Mouse (Mus musculus) erythroblast, embryonic 14.5 days (primary cell): ENCODE measurements at regions not wholly inside any gene's neighbourhood (a gene's known extent, or its start where the extent isn't known, plus 50 kb on each side); places are given as distances from the start of the nearest gene placed in this dataset.

Experiments
- GATA1 ChIP-seq: IDR thresholded peaks from 2 replicates; pipeline ENCODE4 v1.6.1; 2012; ENCODE audit warnings: low read length, inconsistent platforms, mixed read lengths
- TAL1 ChIP-seq: IDR thresholded peaks from 3 replicates; pipeline ENCODE4 v1.6.1; 2012; ENCODE audit warnings: low read length, inconsistent platforms, mixed read lengths

- TF ChIP-seq GATA1 (no peak), TAL1 (no peak)
These were observed 69.1 kb upstream of the Spag16 start for GRCm38 (mm10) chr1:69757702-69758101.
